Mouse (Mus musculus) liver (tissue): ENCODE results near the gene Rnf169.
A peak's percentile ranks its signal among the peaks of the same experiment; 100 is the strongest.

Source experiments
- DNase-seq: peaks from one replicate; pipeline ENCODE4 v3.0.0-alpha.2; 2020; ENCODE audit warnings: mixed read lengths

The Rnf169 gene

GRCm38 (mm10) chr7:99890168-99890755 lies 90.0 kb downstream of the Rnf169 start:
- no peak for DNase-seq

- DNase-seq: peak; percentile 13
Measured at GRCm38 (mm10) chr7:99889175-99889880, 90.9 kb downstream of the Rnf169 start.

- DNase-seq: no peak
Measured at GRCm38 (mm10) chr7:99887743-99888142, 92.5 kb downstream of the Rnf169 start.

GRCm38 (mm10) chr7:99887230-99887735 lies 93.0 kb downstream of the Rnf169 start:
- DNase-seq: no peak

GRCm38 (mm10) chr7:99878254-99878653 lies 102.0 kb downstream of the Rnf169 start:
- no peak for DNase-seq

GRCm38 (mm10) chr7:99876345-99876744 lies 103.9 kb downstream of the Rnf169 start:
- peak; percentile 84 for DNase-seq

GRCm38 (mm10) chr7:99875891-99876290 lies 104.4 kb downstream of the Rnf169 start:
- DNase-seq: no peak

GRCm38 (mm10) chr7:99873965-99874364 lies 106.3 kb downstream of the Rnf169 start:
- no peak for DNase-seq
